Mouse (Mus musculus) gastrocnemius, postnatal 14 days (tissue): Measurements from ENCODE around the gene Itgb1bp1. TPM values are rescaled to one million over a fixed set of nuclear protein-coding genes. Genes with fewer than 3 reads are reported as not detected.

Source experiments
- DNase-seq: peaks from one replicate; pipeline ENCODE4 v3.0.0; 2021; ENCODE audit warnings: mixed read lengths
- intact Hi-C: fragments of 180-260 bp; cut with DNase I; formaldehyde crosslinking; loops from one replicate; pipeline ENCODE4 v1.15.1; 2025; ENCODE audit warnings: low total_unique reads
- total RNA-seq, 2 experiments: library from RNA; stranded (reverse); gene quantifications; 2 replicates each; pipeline ENCODE4 v1.2.3; 2021

The Itgb1bp1 gene
- total RNA-seq, 2 experiments from 2014 or later = 29.2 to 30.7 TPM

- no peak for DNase-seq
- intact Hi-C loops = no loop called here
These were observed 19.7 kb upstream of the Itgb1bp1 start for GRCm38 (mm10) chr12:21305741-21306140.

GRCm38 (mm10) chr12:21302361-21302783 is 16.3 kb upstream of the Itgb1bp1 start:
- no peak for DNase-seq
- intact Hi-C loops = no loop called here

GRCm38 (mm10) chr12:21301932-21302331 is 15.8 kb upstream of the Itgb1bp1 start:
- no peak for DNase-seq
- intact Hi-C loops = no loop called here

- no peak for DNase-seq
- intact Hi-C loops = no loop called here
These were observed 15.2 kb upstream of the Itgb1bp1 start for GRCm38 (mm10) chr12:21301324-21301723.

- intact Hi-C loops = no loop called here
- DNase-seq = no peak
These were observed 12.8 kb upstream of the Itgb1bp1 start for GRCm38 (mm10) chr12:21298856-21299255.

GRCm38 (mm10) chr12:21289651-21290050 is 3.6 kb upstream of the Itgb1bp1 start:
- intact Hi-C loops = no loop called here
- DNase-seq = no peak

- intact Hi-C loops = no loop called here
- no peak for DNase-seq
These were observed 2.8 kb upstream of the Itgb1bp1 start for GRCm38 (mm10) chr12:21288716-21289395.

- DNase-seq = no peak
- intact Hi-C loops = no loop called here
These were observed 897 bp upstream of the Itgb1bp1 start for GRCm38 (mm10) chr12:21286712-21287650.

GRCm38 (mm10) chr12:21285508-21286242 is 409 bp downstream of the Itgb1bp1 start:
- intact Hi-C loops = no loop called here
- no peak for DNase-seq

GRCm38 (mm10) chr12:21284761-21285441 is 1.2 kb downstream of the Itgb1bp1 start, which contains the start of gene Cpsf3:
TSS of gene Cpsf3 (plus strand) at chr12:21285391.
- no peak for DNase-seq
- intact Hi-C loops = no loop called here

- intact Hi-C loops = no loop called here
- no peak for DNase-seq
These were observed 8.7 kb downstream of the Itgb1bp1 start for GRCm38 (mm10) chr12:21277352-21277864.

- intact Hi-C loops = no loop called here
These were observed 11.6 kb downstream of the Itgb1bp1 start for GRCm38 (mm10) chr12:21274446-21274845.

GRCm38 (mm10) chr12:21268083-21268616 is 17.9 kb downstream of the Itgb1bp1 start:
- DNase-seq = no peak
- intact Hi-C loops = no loop called here

More at GRCm38 (mm10) chr12:21274446-21274845, 11.6 kb downstream of the Itgb1bp1 start:
- DNase-seq = no peak

GRCm38 (mm10) chr12:21266784-21267098 is 19.3 kb downstream of the Itgb1bp1 start:
- DNase-seq = no peak
- intact Hi-C loops = no loop called here

- intact Hi-C loops = no loop called here
- DNase-seq = peak; percentile 55
These were observed 19.9 kb downstream of the Itgb1bp1 start for GRCm38 (mm10) chr12:21265946-21266783.

- DNase-seq = no peak
- intact Hi-C loops = no loop called here
These were observed 20.6 kb downstream of the Itgb1bp1 start for GRCm38 (mm10) chr12:21265501-21265900.

GRCm38 (mm10) chr12:21264970-21265369 is 21.1 kb downstream of the Itgb1bp1 start:
- intact Hi-C loops = no loop called here
- DNase-seq = no peak

GRCm38 (mm10) chr12:21264241-21264640 is 21.8 kb downstream of the Itgb1bp1 start:
- peak; percentile 32 for DNase-seq
- intact Hi-C loops = no loop called here
